Mouse (Mus musculus): ENCODE results near the gene Lsm7. TPM values are rescaled to one million over a fixed set of nuclear protein-coding genes. Genes with fewer than 3 reads are reported as not detected.
"Not testable (repeated sequence)": the region's sequence is repeated elsewhere in the genome, so short reads cannot be mapped to it uniquely, and the experiment has no call there.

The Lsm7 gene
- total RNA-seq, 2 experiments from 2014 or later: 24.7 to 78.9 TPM

- ATAC-seq (replicated peaks; ENCODE audit: low FRiP score, poor library complexity, severe bottlenecking): no peak
Measured at GRCm38 (mm10) chr10:80841685-80842084, 13.3 kb downstream of the Lsm7 start.

GRCm38 (mm10) chr10:80839848-80840247 lies 15.2 kb downstream of the Lsm7 start:
- no peak for ATAC-seq (replicated peaks; ENCODE audit: low FRiP score, poor library complexity, severe bottlenecking)

GRCm38 (mm10) chr10:80838346-80838912 lies 16.6 kb downstream of the Lsm7 start:
- no peak for ATAC-seq (replicated peaks; ENCODE audit: low FRiP score, poor library complexity, severe bottlenecking)

- ATAC-seq (replicated peaks; ENCODE audit: low FRiP score, poor library complexity, severe bottlenecking): no peak
Measured at GRCm38 (mm10) chr10:80837827-80838226, 17.2 kb downstream of the Lsm7 start.

GRCm38 (mm10) chr10:80836949-80837379 lies 18.0 kb downstream of the Lsm7 start:
- ATAC-seq (replicated peaks; ENCODE audit: low FRiP score, poor library complexity, severe bottlenecking): no peak

- no peak for ATAC-seq (replicated peaks; ENCODE audit: low FRiP score, poor library complexity, severe bottlenecking)
Measured at GRCm38 (mm10) chr10:80835617-80836016, 19.4 kb downstream of the Lsm7 start.

GRCm38 (mm10) chr10:80832818-80833217 lies 22.2 kb downstream of the Lsm7 start:
- ATAC-seq (replicated peaks; ENCODE audit: low FRiP score, poor library complexity, severe bottlenecking): no peak

GRCm38 (mm10) chr10:80831136-80831535 lies 23.9 kb downstream of the Lsm7 start:
- no peak for ATAC-seq (replicated peaks; ENCODE audit: low FRiP score, poor library complexity, severe bottlenecking)

- no peak for ATAC-seq (replicated peaks; ENCODE audit: low FRiP score, poor library complexity, severe bottlenecking)
Measured at GRCm38 (mm10) chr10:80829359-80830278, 25.4 kb downstream of the Lsm7 start.

GRCm38 (mm10) chr10:80828587-80828986 lies 26.4 kb downstream of the Lsm7 start:
- not testable (repeated sequence) for ATAC-seq (replicated peaks; ENCODE audit: low FRiP score, poor library complexity, severe bottlenecking)

GRCm38 (mm10) chr10:80827870-80828420 lies 27.1 kb downstream of the Lsm7 start:
- no peak for ATAC-seq (replicated peaks; ENCODE audit: low FRiP score, poor library complexity, severe bottlenecking)

- no peak for ATAC-seq (replicated peaks; ENCODE audit: low FRiP score, poor library complexity, severe bottlenecking)
Measured at GRCm38 (mm10) chr10:80827063-80827869, 27.7 kb downstream of the Lsm7 start.

- ATAC-seq (replicated peaks; ENCODE audit: low FRiP score, poor library complexity, severe bottlenecking): peak; percentile 88
Measured at GRCm38 (mm10) chr10:80826151-80827062, 28.6 kb downstream of the Lsm7 start, which contains the start of gene Oaz1. Oaz1 (plus strand) TSS chr10:80826656.

GRCm38 (mm10) chr10:80824827-80825226 lies 30.2 kb downstream of the Lsm7 start:
- ATAC-seq (replicated peaks; ENCODE audit: low FRiP score, poor library complexity, severe bottlenecking): no peak

GRCm38 (mm10) chr10:80823847-80824643 lies 31.0 kb downstream of the Lsm7 start:
- ATAC-seq (replicated peaks; ENCODE audit: low FRiP score, poor library complexity, severe bottlenecking): peak; percentile 57

- ATAC-seq (replicated peaks; ENCODE audit: low FRiP score, poor library complexity, severe bottlenecking): no peak
Measured at GRCm38 (mm10) chr10:80823316-80823715, 31.7 kb downstream of the Lsm7 start.

- ATAC-seq (replicated peaks; ENCODE audit: low FRiP score, poor library complexity, severe bottlenecking): no peak
Measured at GRCm38 (mm10) chr10:80822528-80822927, 32.5 kb downstream of the Lsm7 start.

GRCm38 (mm10) chr10:80821991-80822390 lies 33.0 kb downstream of the Lsm7 start:
- ATAC-seq (replicated peaks; ENCODE audit: low FRiP score, poor library complexity, severe bottlenecking): no peak

Measured in erythroid progenitor cell, adult 5-6 weeks (primary cell).